Mouse (Mus musculus) cerebellum, postnatal 10 days (tissue): ENCODE measurements around the gene Cpxm2.

ENCODE experiments used
- DNase-seq, 2 experiments: peaks; one replicate each; pipeline ENCODE4 v3.0.0; 2021; ENCODE audit warnings: mixed read lengths in 2 of 2

The Cpxm2 gene

GRCm38 (mm10) chr7:132015933-132016332, 138.6 kb downstream of the Cpxm2 start:
- DNase-seq = no peak

DNA sequence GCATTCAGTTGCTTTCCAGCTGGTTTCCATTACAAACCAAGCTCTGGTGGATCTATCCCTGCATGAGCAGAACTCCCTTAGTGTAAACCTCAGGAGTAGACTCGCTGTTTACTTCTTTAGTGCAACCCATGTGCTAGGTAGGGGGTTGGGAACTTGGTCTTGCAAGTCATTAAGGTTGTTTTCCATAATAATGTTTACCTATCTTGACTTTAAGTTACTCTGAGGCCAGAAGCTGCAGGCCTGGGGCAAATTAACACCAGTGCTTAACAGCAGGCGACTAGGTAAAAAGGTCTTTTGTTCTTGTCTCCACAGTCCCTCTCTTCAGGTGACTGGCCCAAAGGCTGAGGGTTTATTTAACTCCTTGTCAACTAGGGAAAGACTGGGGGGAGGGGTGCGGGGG, 139.3 kb downstream of the Cpxm2 start:
- no peak for DNase-seq

DNA sequence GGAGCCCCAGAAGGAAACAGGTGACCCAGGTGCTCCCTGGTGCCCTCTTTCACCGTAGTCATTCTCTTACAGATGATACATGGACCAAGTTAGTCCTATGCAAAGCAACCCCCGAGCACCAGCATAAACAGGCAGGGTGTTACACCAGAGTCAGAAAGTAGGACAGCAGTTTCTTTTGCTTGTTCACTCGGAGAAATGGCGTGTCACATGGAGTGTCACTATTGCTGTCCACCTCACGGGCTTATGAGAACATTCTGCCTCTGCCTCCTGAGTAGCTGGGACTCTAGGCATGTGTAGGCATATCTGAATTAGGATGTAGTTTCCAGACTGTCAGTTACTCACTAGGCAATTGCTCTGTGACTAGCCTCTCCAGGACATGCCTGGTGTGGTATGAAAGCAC, 140.6 kb downstream of the Cpxm2 start:
- DNase-seq = no peak

- peak; percentile 31 to 39 for DNase-seq
Observed at GRCm38 (mm10) chr7:132012969-132013679, 141.4 kb downstream of the Cpxm2 start.

GRCm38 (mm10) chr7:132009002-132009401, 145.5 kb downstream of the Cpxm2 start:
- no peak for DNase-seq

DNA sequence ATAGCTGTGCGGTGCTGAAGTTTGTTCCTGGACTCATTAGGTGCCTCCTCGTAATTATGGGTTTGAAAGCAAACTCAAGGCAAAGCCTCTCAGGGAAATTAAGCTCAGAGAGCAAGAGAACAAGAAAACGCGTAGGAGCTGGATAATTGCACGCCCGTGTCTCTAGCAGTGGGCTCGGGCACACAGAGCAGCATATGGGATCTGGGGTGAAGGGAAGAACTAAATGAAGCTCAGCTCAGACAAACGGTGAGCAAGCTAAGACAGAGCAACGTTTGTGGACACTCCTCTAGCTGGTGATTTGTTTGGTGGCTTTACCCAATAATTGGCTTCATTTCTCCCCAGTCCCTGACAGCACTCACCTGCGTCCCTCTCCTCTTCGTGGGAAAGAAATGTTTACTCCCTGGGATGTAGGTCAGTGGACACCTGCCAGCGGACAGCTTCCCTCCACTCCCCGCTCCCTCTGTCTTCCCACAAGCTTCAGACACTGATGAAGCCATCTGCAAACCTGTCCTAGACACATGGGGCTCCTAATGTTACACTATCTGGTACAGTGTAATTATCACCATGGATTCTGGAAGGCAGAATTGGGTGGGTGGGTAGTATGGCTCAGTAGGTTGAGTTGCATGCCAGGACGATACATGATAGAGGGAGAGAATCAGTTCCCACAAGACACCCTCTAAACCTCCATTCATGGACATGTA, 148.4 kb downstream of the Cpxm2 start:
- peak; percentile 21 to 26 for DNase-seq

DNA sequence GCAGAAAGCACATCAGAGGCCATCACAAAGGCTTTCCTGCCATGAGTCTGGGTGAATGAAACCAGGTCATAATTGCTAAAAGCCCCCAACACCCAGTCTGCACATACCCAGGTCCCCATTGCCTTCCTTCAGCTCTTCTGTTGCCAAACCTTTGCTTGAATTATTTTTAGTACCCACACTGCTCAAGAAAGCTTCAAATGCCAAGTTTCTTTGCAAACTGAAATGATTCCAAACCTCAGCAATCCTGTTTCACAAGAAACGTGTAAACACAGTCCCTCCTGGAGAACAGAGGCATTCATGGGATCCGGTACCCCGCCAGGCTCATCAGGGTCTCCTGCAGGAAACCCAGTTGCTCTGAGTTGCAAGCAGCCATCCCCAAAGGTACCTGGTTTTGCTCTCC, 161.7 kb downstream of the Cpxm2 start:
- no peak for DNase-seq

GRCm38 (mm10) chr7:131992226-131992625, 162.3 kb downstream of the Cpxm2 start:
- DNase-seq = no peak

- no peak for DNase-seq
Observed at GRCm38 (mm10) chr7:131989056-131989455, 165.5 kb downstream of the Cpxm2 start.
